Mouse (Mus musculus): ENCODE results near the gene Ap5b1. TPM values are rescaled to one million over a fixed set of nuclear protein-coding genes. Genes with fewer than 3 reads are reported as not detected.

Gene Ap5b1
- polyA plus RNA-seq, 1 experiment = 5.1 TPM

GRCm38 (mm10) chr19:5559631-5560456 is 8.0 kb upstream of the Ap5b1 start:
- Histone ChIP-seq H3K27me3 (ENCODE audit: control insufficient read depth, insufficient read depth, low read length) (peaks cover 7% of the 10 kb centered on the region; the same call in 1 of the 2 replicates), H3K4me3 (replicated peaks; ENCODE audit: insufficient read depth, low read depth, low read length) (peak overlapping the region; percentile 30), H3K4me1 (ENCODE audit: control insufficient read depth, insufficient read depth, low read length) (0 out of 2 replicates have a peak, but pooled peaks cover 4% of the 10 kb centered on the region), H3K27ac (ENCODE audit: insufficient read depth, low read length) (no peak overlapping the region)
- WGBS = 1% methylated on average over 69 of the region's 69 CpGs
- DNase-seq = no peak
- TF ChIP-seq POLR2A (IDR thresholded peaks at IDR 0.05; ENCODE audit: borderline replicate concordance, insufficient read depth, low read length) (no peak), CTCF (IDR thresholded peaks at IDR 0.05; ENCODE audit: borderline replicate concordance, insufficient read depth, low read depth, low read length) (no peak)

- 1% methylated on average over 57 of the region's 57 CpGs for WGBS
These were observed 7.3 kb upstream of the Ap5b1 start, which contains the start of gene Ovol1 for GRCm38 (mm10) chr19:5560457-5561041. Gene Ovol1, minus strand, starts transcription at chr19:5560646.

GRCm38 (mm10) chr19:5561252-5561790 is 6.5 kb upstream of the Ap5b1 start:
- TF ChIP-seq CTCF (IDR thresholded peaks at IDR 0.05; ENCODE audit: borderline replicate concordance, insufficient read depth, low read depth, low read length) (no peak), POLR2A (IDR thresholded peaks at IDR 0.05; ENCODE audit: borderline replicate concordance, insufficient read depth, low read length) (no peak)
- 31% methylated on average over 10 of the region's 10 CpGs for WGBS
- H3K27me3 ChIP-seq (ENCODE audit: control insufficient read depth, insufficient read depth, low read length) = peaks cover 7% of the 10 kb centered on the region; the same call in 1 of the 2 replicates
- no peak overlapping the region for H3K4me3 ChIP-seq (replicated peaks; ENCODE audit: insufficient read depth, low read depth, low read length)
- H3K27ac ChIP-seq (ENCODE audit: insufficient read depth, low read length) = no peak overlapping the region
- no peak for DNase-seq
- 0 out of 2 replicates have a peak, but pooled peaks cover 4% of the 10 kb centered on the region for H3K4me1 ChIP-seq (ENCODE audit: control insufficient read depth, insufficient read depth, low read length)

More at GRCm38 (mm10) chr19:5560457-5561041, 7.3 kb upstream of the Ap5b1 start, which contains the start of gene Ovol1:
- TF ChIP-seq POLR2A (IDR thresholded peaks at IDR 0.05; ENCODE audit: borderline replicate concordance, insufficient read depth, low read length) = no peak
- TF ChIP-seq CTCF (IDR thresholded peaks at IDR 0.05; ENCODE audit: borderline replicate concordance, insufficient read depth, low read depth, low read length) = no peak
- DNase-seq = no peak
- Histone ChIP-seq H3K4me1 (ENCODE audit: control insufficient read depth, insufficient read depth, low read length) (0 out of 2 replicates have a peak, but pooled peaks cover 4% of the 10 kb centered on the region), H3K4me3 (replicated peaks; ENCODE audit: insufficient read depth, low read depth, low read length) (peak within 1 kb of the TSS; percentile 30), H3K27ac (ENCODE audit: insufficient read depth, low read length) (no peak within 1 kb of the TSS), H3K27me3 (ENCODE audit: control insufficient read depth, insufficient read depth, low read length) (peaks cover 7% of the 10 kb centered on the region; the same call in 1 of the 2 replicates)

GRCm38 (mm10) chr19:5561886-5562285 is 5.9 kb upstream of the Ap5b1 start:
- no peak for DNase-seq
- WGBS = 68% methylated on average over 3 of the region's 3 CpGs
- H3K4me1 ChIP-seq (ENCODE audit: control insufficient read depth, insufficient read depth, low read length) = peaks cover 4% of the 10 kb centered on the region; the same call in 1 of the 2 replicates
- no peak overlapping the region for H3K4me3 ChIP-seq (replicated peaks; ENCODE audit: insufficient read depth, low read depth, low read length)
- TF ChIP-seq CTCF (IDR thresholded peaks at IDR 0.05; ENCODE audit: borderline replicate concordance, insufficient read depth, low read depth, low read length) = no peak
- no peak for TF ChIP-seq POLR2A (IDR thresholded peaks at IDR 0.05; ENCODE audit: borderline replicate concordance, insufficient read depth, low read length)
- peaks cover 7% of the 10 kb centered on the region; the same call in 1 of the 2 replicates for H3K27me3 ChIP-seq (ENCODE audit: control insufficient read depth, insufficient read depth, low read length)
- H3K27ac ChIP-seq (ENCODE audit: insufficient read depth, low read length) = no peak overlapping the region

GRCm38 (mm10) chr19:5562776-5563175 is 5.0 kb upstream of the Ap5b1 start:
- Histone ChIP-seq H3K27me3 (ENCODE audit: control insufficient read depth, insufficient read depth, low read length) (peaks cover 7% of the 10 kb centered on the region; the same call in 1 of the 2 replicates), H3K4me3 (replicated peaks; ENCODE audit: insufficient read depth, low read depth, low read length) (no peak overlapping the region), H3K4me1 (ENCODE audit: control insufficient read depth, insufficient read depth, low read length) (peaks cover 4% of the 10 kb centered on the region; the same call in 1 of the 2 replicates), H3K27ac (ENCODE audit: insufficient read depth, low read length) (no peak overlapping the region)
- DNase-seq = no peak
- TF ChIP-seq POLR2A (IDR thresholded peaks at IDR 0.05; ENCODE audit: borderline replicate concordance, insufficient read depth, low read length) (no peak), CTCF (IDR thresholded peaks at IDR 0.05; ENCODE audit: borderline replicate concordance, insufficient read depth, low read depth, low read length) (no peak)
- 92% methylated on average over 10 of the region's 10 CpGs for WGBS

GRCm38 (mm10) chr19:5566316-5566715 is 1.5 kb upstream of the Ap5b1 start:
- TF ChIP-seq CTCF (IDR thresholded peaks at IDR 0.05; ENCODE audit: borderline replicate concordance, insufficient read depth, low read depth, low read length) = no peak
- no peak for TF ChIP-seq POLR2A (IDR thresholded peaks at IDR 0.05; ENCODE audit: borderline replicate concordance, insufficient read depth, low read length)
- H3K27ac ChIP-seq (ENCODE audit: insufficient read depth, low read length) = no peak overlapping the region

GRCm38 (mm10) chr19:5567180-5567533 is 668 bp upstream of the Ap5b1 start:
- Histone ChIP-seq H3K4me3 (replicated peaks; ENCODE audit: insufficient read depth, low read depth, low read length) (peak overlapping the region; percentile 73), H3K27me3 (ENCODE audit: control insufficient read depth, insufficient read depth, low read length) (no peaks in the 10 kb centered on the region), H3K27ac (ENCODE audit: insufficient read depth, low read length) (peak overlapping the region; percentile 93), H3K4me1 (ENCODE audit: control insufficient read depth, insufficient read depth, low read length) (peaks cover 8% of the 10 kb centered on the region)
- WGBS = under 1% methylated on average over 26 of the region's 26 CpGs
- no peak for DNase-seq
- TF ChIP-seq CTCF (IDR thresholded peaks at IDR 0.05; ENCODE audit: borderline replicate concordance, insufficient read depth, low read depth, low read length) (no peak), POLR2A (IDR thresholded peaks at IDR 0.05; ENCODE audit: borderline replicate concordance, insufficient read depth, low read length) (no peak)

More at GRCm38 (mm10) chr19:5566316-5566715, 1.5 kb upstream of the Ap5b1 start:
- Histone ChIP-seq H3K4me1 (ENCODE audit: control insufficient read depth, insufficient read depth, low read length) (peaks cover 8% of the 10 kb centered on the region), H3K27me3 (ENCODE audit: control insufficient read depth, insufficient read depth, low read length) (no peaks in the 10 kb centered on the region), H3K4me3 (replicated peaks; ENCODE audit: insufficient read depth, low read depth, low read length) (no peak overlapping the region)
- WGBS = 82% methylated on average over 5 of the region's 5 CpGs
- peak in 1 of 2 experiments; percentile 18 for DNase-seq

All from cerebellum, adult 2 months (tissue).